8 mouse cellular contexts compared by ENCODE assay signal in genomic region chr6:117080973-117081372, GRCm38 (mm10).
DNase-seq lines count a peak whose midpoint lies in the region; TF ChIP-seq lines count a peak whose summit lies in the region.

No protein-coding gene starts in this region.

- no peak overlapping the region for H3K27ac ChIP-seq in layer of hippocampus, adult 2 months
- H3K27ac ChIP-seq in embryonic facial prominence, embryonic 10.5 days (replicated peaks) = no peak overlapping the region
- no peak overlapping the region for H3K27ac ChIP-seq in forebrain, embryonic 10.5 days

- TF ChIP-seq CTCF in layer of hippocampus, adult 2 months (conservative IDR thresholded peaks at IDR 0.05) = peak; percentile 77

- WGBS in embryonic facial prominence, embryonic 10.5 days = 47% methylated on average over 13 of the region's 13 CpGs
- 52% methylated on average over 13 of the region's 13 CpGs for WGBS in forebrain, embryonic 10.5 days

- no peaks in the 10 kb centered on the region for H3K27me3 ChIP-seq in embryonic facial prominence, embryonic 10.5 days (replicated peaks; ENCODE audit: low read depth, poor library complexity, severe bottlenecking)
- H3K27me3 ChIP-seq in forebrain, embryonic 10.5 days (ENCODE audit: poor library complexity, severe bottlenecking) = no peaks in the 10 kb centered on the region

- peaks cover 10% of the 10 kb centered on the region for H3K4me1 ChIP-seq in embryonic facial prominence, embryonic 10.5 days
- H3K4me1 ChIP-seq in forebrain, embryonic 10.5 days = peaks cover 4% of the 10 kb centered on the region; the same call in 1 of the 2 replicates

- no peaks in the 10 kb centered on the region for H3K36me3 ChIP-seq in embryonic facial prominence, embryonic 10.5 days (replicated peaks)
- H3K36me3 ChIP-seq in forebrain, embryonic 10.5 days (replicated peaks) = no peaks in the 10 kb centered on the region

- no peaks in the 10 kb centered on the region for H3K9me3 ChIP-seq in embryonic facial prominence, embryonic 10.5 days
- H3K9me3 ChIP-seq in forebrain, embryonic 10.5 days = no peaks in the 10 kb centered on the region

- DNase-seq in layer of hippocampus, adult 2 months (ENCODE audit: low spot score in 2 of 2) = no peak
- DNase-seq in layer of hippocampus, postnatal 14 days (ENCODE audit: low spot score in 2 of 2) = no peak
- DNase-seq in NIH3T3 (ENCODE audit: low read depth) = peak; percentile 54
- DNase-seq in embryonic facial prominence, embryonic 10.5 days (ENCODE audit: low spot score) = peak; percentile 45
- DNase-seq in lung, postnatal 10 days = peak; percentile 22
- DNase-seq in urinary bladder, postnatal 36 days (ENCODE audit: low spot score in 2 of 2) = no peak
- no peak for DNase-seq in forebrain, embryonic 10.5 days (ENCODE audit: extremely low spot score, low spot score)
- DNase-seq in layer of hippocampus, adult 11-12 months (ENCODE audit: low spot score) = no peak

- no peak overlapping the region for H3K4me3 ChIP-seq in layer of hippocampus, adult 2 months
- no peak overlapping the region for H3K4me3 ChIP-seq in embryonic facial prominence, embryonic 10.5 days
- H3K4me3 ChIP-seq in forebrain, embryonic 10.5 days = no peak overlapping the region

Comparison
In these comparisons a context has a peak if more than half of its experiments do, and no peak if none do; other contexts are left out.
1. DNase-seq: peak in NIH3T3 (single experiment), embryonic facial prominence, embryonic 10.5 days (single experiment) and lung, postnatal 10 days (single experiment); none in layer of hippocampus, adult 2 months (0 of 2), layer of hippocampus, postnatal 14 days (0 of 2), urinary bladder, postnatal 36 days (0 of 2), forebrain, embryonic 10.5 days (single experiment) and layer of hippocampus, adult 11-12 months (single experiment).